Mouse (Mus musculus) CH12.LX (cell line): ENCODE data around the gene Zfp799. TPM values are rescaled to one million over a fixed set of nuclear protein-coding genes. Genes with fewer than 3 reads are reported as not detected.

ENCODE experiments used
- DNase-seq: peaks from one replicate; pipeline ENCODE4 v3.0.0-alpha.2; 2013; ENCODE audit errors: extremely low read depth
- H3K27ac ChIP-seq: 2 replicates; pipeline ENCODE4 v1.5.1; 2012; ENCODE audit warnings: low read depth, mild to moderate bottlenecking, control low read depth, moderate library complexity; ENCODE audit not compliant: insufficient read depth
- H3K27me3 ChIP-seq: replicated peaks from 2 replicates; pipeline ENCODE3; 2012; ENCODE audit warnings: inconsistent platforms
- H3K36me3 ChIP-seq, 2 experiments: replicated peaks in 1 of 2; 2 replicates each; pipeline versions ENCODE3 to v1.6.1; 2012; ENCODE audit warnings: inconsistent platforms in 1 of 2, low read length in 1 of 2, mild to moderate bottlenecking in 1 of 2, mixed read lengths in 1 of 2, moderate library complexity in 1 of 2; ENCODE audit not compliant: control insufficient read depth in 1 of 2, insufficient read depth in 1 of 2
- H3K4me1 ChIP-seq, 2 experiments: 2 replicates each; pipeline ENCODE4 v1.6.1; 2012; ENCODE audit warnings: inconsistent platforms in 1 of 2, moderate library complexity in 1 of 2; ENCODE audit not compliant: insufficient read depth in 2 of 2, control insufficient read depth in 1 of 2
- H3K4me2 ChIP-seq: 2 replicates; pipeline ENCODE4 v1.6.1; 2012; ENCODE audit warnings: low read depth, mild to moderate bottlenecking, control low read depth; ENCODE audit not compliant: poor library complexity, insufficient read depth, severe bottlenecking
- H3K4me3 ChIP-seq, 3 experiments: fragments of 150-350 bp in 1 of 3; sonication (generic) in 1 of 3; replicated peaks in 1 of 3; 2 replicates each; pipeline versions ENCODE3 to v1.5.1; 2011 to 2012; ENCODE audit warnings: low read depth in 2 of 3, low read length in 2 of 3, mild to moderate bottlenecking in 2 of 3, moderate library complexity in 2 of 3, control low read depth in 1 of 3, improper control_type of control experiment in 1 of 3, inconsistent platforms in 1 of 3, mixed read lengths in 1 of 3; ENCODE audit not compliant: poor library complexity in 1 of 3
- H3K79me2 ChIP-seq: replicated peaks from 2 replicates; pipeline ENCODE4 v1.6.1; 2012; ENCODE audit warnings: mild to moderate bottlenecking, moderate library complexity; ENCODE audit not compliant: control insufficient read depth, poor library complexity, insufficient read depth, severe bottlenecking; ENCODE audit errors: extremely low read depth
- H3K9ac ChIP-seq: 2 replicates; pipeline ENCODE4 v1.6.1; 2012; ENCODE audit warnings: low read depth, mild to moderate bottlenecking, control low read depth, moderate library complexity; ENCODE audit not compliant: insufficient read depth
- H3K9me3 ChIP-seq: replicated peaks from 2 replicates; pipeline ENCODE3; 2012; ENCODE audit warnings: low read length, inconsistent platforms, mixed read lengths
- CHD1 ChIP-seq: IDR thresholded peaks from 2 replicates; pipeline ENCODE4 v1.6.1; 2012; ENCODE audit warnings: low read depth, low read length, improper control_type of control experiment, inconsistent platforms
- ELF1 ChIP-seq: IDR thresholded peaks from 2 replicates; pipeline ENCODE4 v1.6.1; 2014; ENCODE audit warnings: low read depth, mild to moderate bottlenecking, inconsistent platforms, low read length, improper control_type of control experiment
- EP300 ChIP-seq: IDR thresholded peaks from 2 replicates; pipeline ENCODE4 v1.6.1; 2011; ENCODE audit warnings: low read length, improper control_type of control experiment
- GABPA ChIP-seq: IDR thresholded peaks from 2 replicates; pipeline ENCODE4 v1.6.1; 2012; ENCODE audit warnings: low read depth, low read length, improper control_type of control experiment, inconsistent platforms; ENCODE audit not compliant: insufficient replicate concordance
- HCFC1 ChIP-seq: IDR thresholded peaks from 2 replicates; pipeline ENCODE4 v1.6.1; 2012; ENCODE audit warnings: low read depth, mild to moderate bottlenecking, inconsistent platforms, low read length, improper control_type of control experiment
- IRF4 ChIP-seq: IDR thresholded peaks from 2 replicates; pipeline ENCODE4 v1.6.1; 2014; ENCODE audit warnings: low read depth, mild to moderate bottlenecking, inconsistent platforms, low read length, improper control_type of control experiment
- JUN ChIP-seq: IDR thresholded peaks from 2 replicates; pipeline ENCODE4 v1.6.1; 2011; ENCODE audit warnings: low read depth, mild to moderate bottlenecking, low read length, improper control_type of control experiment, moderate library complexity; ENCODE audit not compliant: insufficient read depth
- MAFK ChIP-seq: IDR thresholded peaks from 2 replicates; pipeline ENCODE4 v1.6.1; 2011; ENCODE audit warnings: low read length, improper control_type of control experiment; ENCODE audit not compliant: insufficient replicate concordance
- MXI1 ChIP-seq: IDR thresholded peaks from 2 replicates; pipeline ENCODE4 v1.6.1; 2011; ENCODE audit warnings: mild to moderate bottlenecking, low read depth, low read length, improper control_type of control experiment
- NRF1 ChIP-seq: IDR thresholded peaks from 2 replicates; pipeline ENCODE4 v1.6.1; 2014; ENCODE audit warnings: low read depth, mild to moderate bottlenecking, inconsistent platforms, low read length, improper control_type of control experiment, moderate library complexity
- PAX5 ChIP-seq: IDR thresholded peaks from 2 replicates; pipeline ENCODE4 v1.6.1; 2012; ENCODE audit warnings: low read length, inconsistent platforms, mixed read lengths
- RCOR1 ChIP-seq: conservative IDR thresholded peaks from 2 replicates; pipeline ENCODE4 v1.6.1; 2012; ENCODE audit warnings: low read depth, mild to moderate bottlenecking, inconsistent platforms, low read length, improper control_type of control experiment
- SIN3A ChIP-seq: IDR thresholded peaks from 2 replicates; pipeline ENCODE4 v1.6.1; 2012; ENCODE audit warnings: low read length, improper control_type of control experiment, inconsistent platforms
- TBP ChIP-seq: conservative IDR thresholded peaks from 2 replicates; pipeline ENCODE4 v1.6.1; 2011; ENCODE audit warnings: low read depth, low read length, improper control_type of control experiment
- UBTF ChIP-seq: IDR thresholded peaks from 2 replicates; pipeline ENCODE4 v1.6.1; 2012; ENCODE audit warnings: low read depth, mild to moderate bottlenecking, inconsistent platforms, low read length, improper control_type of control experiment, moderate library complexity
- USF1 ChIP-seq: IDR thresholded peaks from 2 replicates; pipeline ENCODE4 v1.6.1; 2014; ENCODE audit warnings: low read depth, mild to moderate bottlenecking, inconsistent platforms, low read length, improper control_type of control experiment
- USF2 ChIP-seq: conservative IDR thresholded peaks from 2 replicates; pipeline ENCODE4 v1.6.1; 2011; ENCODE audit warnings: low read depth, low read length, improper control_type of control experiment
- ZMIZ1 ChIP-seq: IDR thresholded peaks from 2 replicates; pipeline ENCODE4 v1.6.1; 2012; ENCODE audit warnings: low read depth, mild to moderate bottlenecking, inconsistent platforms, low read length, improper control_type of control experiment
- dilution Hi-C: fragments of 300-500 bp; cut with MboI; formaldehyde crosslinking; loops from 2 replicates; pipeline ENCODE4 v1.14.3; 2020; ENCODE audit warnings: low sequenced_read_pairs; ENCODE audit not compliant: extremely low pct_unique_long_range_greater_than_20kb, extremely low pct_ligation_motif_present
- in situ Hi-C: fragments of 300-500 bp; cut with MboI; formaldehyde crosslinking; loops from 3 replicates; pipeline ENCODE4 v1.14.3; 2019; ENCODE audit warnings: low sequenced_read_pairs, low pct_ligation_motif_present, low pct_unique_long_range_greater_than_20kb, mixed read lengths
- polyA plus RNA-seq: library from polyadenylated mRNA; unstranded; fragments of >175 nt; gene quantifications from 2 replicates; pipeline ENCODE4 v1.2.1, GENCODE M21; 2012; ENCODE audit warnings: low read depth; ENCODE audit not compliant: insufficient read length
- total RNA-seq, 2 experiments: library from RNA; depleted of rRNA; stranded (reverse); fragments of 300-350 nt in 1 of 2; fragments of >200 nt in 1 of 2; gene quantifications; 2 replicates each; pipeline ENCODE4 v1.2.3; 2012 to 2014

Zfp799 gene
- total and polyA plus RNA-seq, 3 experiments: 6.2 to 9.5 (median 9.0) TPM

DNA sequence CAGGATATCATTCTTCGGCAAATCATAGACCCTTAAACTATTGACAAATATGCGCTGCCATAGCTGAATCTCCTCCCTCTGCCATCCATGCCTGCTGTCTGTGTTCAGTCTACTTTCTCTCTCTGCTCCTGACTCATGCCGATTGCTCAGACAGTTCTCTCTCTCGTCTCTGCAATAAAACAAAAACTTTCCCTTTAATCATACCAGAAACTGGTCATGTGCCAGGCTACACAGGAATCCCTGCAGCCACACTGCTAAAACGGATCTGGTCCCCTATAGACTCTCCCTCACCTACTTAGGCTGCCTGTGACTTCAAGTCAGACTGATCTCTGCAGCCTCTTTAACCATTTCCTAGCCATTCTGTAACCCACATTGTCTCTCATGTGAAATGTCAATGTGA is 42.6 kb upstream of the Zfp799 start:
- Histone ChIP-seq H3K27ac (no peak overlapping the region), H3K9ac (no peak overlapping the region), H3K27me3 (no peaks in the 10 kb centered on the region), H3K79me2 (no peaks in the 10 kb centered on the region), H3K4me3 (no peak overlapping the region), H3K4me2 (no peak overlapping the region), H3K36me3 (no peaks in the 10 kb centered on the region), H3K4me1 (no peaks in the 10 kb centered on the region), H3K9me3 (peaks cover 5% of the 10 kb centered on the region)
- dilution Hi-C loops (no loop called here), in situ Hi-C loops (loop anchor here (25.0 kb wide), 1 partner anchor 335 kb away; the partner anchor contains the start of gene Cyp4f16)
- DNase-seq: no peak
- TF ChIP-seq PAX5 (no peak), USF1 (no peak), SIN3A (no peak), GABPA (no peak), ZMIZ1 (no peak), UBTF (no peak), USF2 (no peak), TBP (no peak), ELF1 (no peak), RCOR1 (no peak), HCFC1 (no peak)

DNA sequence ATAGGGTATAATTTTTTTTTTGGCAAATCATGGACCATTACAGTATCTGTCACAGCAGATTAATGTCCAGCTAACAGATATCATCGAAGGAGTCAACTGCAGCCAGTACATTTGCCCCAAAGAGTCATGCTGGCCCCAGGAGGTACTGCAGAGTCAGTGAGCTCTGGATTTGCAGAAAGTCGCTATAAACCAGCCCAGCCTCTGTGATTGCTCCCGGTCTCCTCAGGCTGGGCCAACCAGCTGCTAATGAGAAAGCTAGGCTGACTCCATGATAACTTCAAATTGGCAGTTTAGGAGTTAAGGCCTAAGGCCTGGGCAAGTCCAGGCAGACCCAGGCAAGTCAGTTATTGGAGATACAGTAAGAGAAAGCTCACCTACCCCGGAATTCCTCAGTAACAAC is 42.0 kb upstream of the Zfp799 start:
- Histone ChIP-seq H3K9me3 (peaks cover 5% of the 10 kb centered on the region), H3K27ac (no peak overlapping the region), H3K4me3 (no peak overlapping the region), H3K79me2 (no peaks in the 10 kb centered on the region), H3K9ac (no peak overlapping the region), H3K4me1 (no peaks in the 10 kb centered on the region), H3K36me3 (no peaks in the 10 kb centered on the region), H3K4me2 (no peak overlapping the region), H3K27me3 (no peaks in the 10 kb centered on the region)
- in situ Hi-C loops (loop anchor here (25.0 kb wide), 1 partner anchor 335 kb away; the partner anchor contains the start of gene Cyp4f16), dilution Hi-C loops (no loop called here)
- TF ChIP-seq GABPA: no peak
- TF ChIP-seq RCOR1: no peak
- no peak for TF ChIP-seq EP300
- TF ChIP-seq JUN: no peak
- TF ChIP-seq CHD1: no peak
- no peak for TF ChIP-seq NRF1
- no peak for TF ChIP-seq IRF4
- TF ChIP-seq MAFK: no peak
- TF ChIP-seq ELF1: no peak
- no peak for TF ChIP-seq MXI1
- no peak for DNase-seq
